Mouse (Mus musculus) limb, embryonic 15.5 days (tissue): ENCODE data around the gene Coq5. TPM values are rescaled to one million over a fixed set of nuclear protein-coding genes. Genes with fewer than 3 reads are reported as not detected.

Experiments
- ATAC-seq: fragments of 200-750 bp; cut with Nextera tagmentation; 2 replicates; pipeline ENCODE4 v1.8.0; 2017; ENCODE audit warnings: low read depth, moderate TSS enrichment; ENCODE audit not compliant: insufficient number of reproducible peaks, low FRiP score, low TSS enrichment
- H3K27ac ChIP-seq: fragments of 300-500 bp; sonication (generic); 2 replicates; pipeline ENCODE4 v1.5.1; 2015; ENCODE audit warnings: moderate library complexity, mild to moderate bottlenecking, inconsistent platforms
- H3K27me3 ChIP-seq: fragments of 300-500 bp; sonication (generic); 2 replicates; pipeline ENCODE4 v1.6.1; 2015; ENCODE audit warnings: inconsistent platforms
- H3K36me3 ChIP-seq: fragments of 300-500 bp; sonication (generic); 2 replicates; pipeline ENCODE4 v1.6.1; 2015; ENCODE audit warnings: inconsistent platforms
- H3K4me1 ChIP-seq: fragments of 300-500 bp; sonication (generic); 2 replicates; pipeline ENCODE4 v1.6.1; 2015; ENCODE audit warnings: inconsistent platforms
- H3K4me2 ChIP-seq: fragments of 300-500 bp; sonication (generic); 2 replicates; pipeline ENCODE4 v1.6.1; 2015; ENCODE audit warnings: mild to moderate bottlenecking, inconsistent platforms
- H3K4me3 ChIP-seq: fragments of 300-500 bp; sonication (generic); 2 replicates; pipeline ENCODE4 v1.5.1; 2015; ENCODE audit warnings: mild to moderate bottlenecking, inconsistent platforms
- H3K9ac ChIP-seq: fragments of 300-500 bp; sonication (generic); 2 replicates; pipeline ENCODE4 v1.6.1; 2015; ENCODE audit warnings: inconsistent platforms
- H3K9me3 ChIP-seq: fragments of 300-500 bp; sonication (generic); 2 replicates; pipeline ENCODE4 v1.6.1; 2016; ENCODE audit warnings: inconsistent platforms
- WGBS: fragments of 180-500 bp; shearing (Covaris S2); methylation state at CpG from one replicate; pipeline ENCODE4 v1.1.7; 2015; 5-methylcytosine and 5-hydroxymethylcytosine counted together
- polyA plus RNA-seq: library from polyadenylated mRNA; unstranded; fragments of >200 nt; fragmentation: Nextera tagmentation; extraction: Ambion mirVana; gene quantifications from 2 replicates; pipeline ENCODE4 v1.2.1, GENCODE M21; 2015

The Coq5 gene
- polyA plus RNA-seq, 1 experiment from 2014 or later, result 36.4 TPM

- peaks cover 56% of the 10 kb centered on the region for H3K36me3 ChIP-seq
- no peak for ATAC-seq
- 84% methylated on average over 11 of the region's 11 CpGs for WGBS
- no peak overlapping the region for H3K27ac ChIP-seq
- no peaks in the 10 kb centered on the region for H3K9me3 ChIP-seq
- no peak overlapping the region for H3K4me3 ChIP-seq
- no peak overlapping the region for H3K9ac ChIP-seq
- no peak overlapping the region for H3K4me2 ChIP-seq
- peaks cover 16% of the 10 kb centered on the region for H3K4me1 ChIP-seq
- peaks cover 1% of the 10 kb centered on the region; the same call in 1 of the 2 replicates for H3K27me3 ChIP-seq
Observed at GRCm38 (mm10) chr5:115240191-115240590, 39.3 kb upstream of the Coq5 start.

- ATAC-seq, result no peak
- Histone ChIP-seq H3K36me3 (peaks cover 69% of the 10 kb centered on the region), H3K4me2 (no peak overlapping the region), H3K9me3 (no peaks in the 10 kb centered on the region), H3K27ac (no peak overlapping the region), H3K4me1 (peaks cover 3% of the 10 kb centered on the region; the same call in 1 of the 2 replicates), H3K27me3 (no peaks in the 10 kb centered on the region), H3K9ac (no peak overlapping the region), H3K4me3 (no peak overlapping the region)
- WGBS, result 59% methylated on average over 1 of the region's 1 CpGs
Observed at GRCm38 (mm10) chr5:115255472-115255871, 24.0 kb upstream of the Coq5 start.

GRCm38 (mm10) chr5:115256909-115257546 lies 22.4 kb upstream of the Coq5 start:
- H3K36me3 ChIP-seq, result peaks cover 58% of the 10 kb centered on the region
- no peaks in the 10 kb centered on the region for H3K9me3 ChIP-seq
- no peak overlapping the region for H3K4me3 ChIP-seq
- no peak for ATAC-seq
- H3K9ac ChIP-seq, result no peak overlapping the region
- H3K4me1 ChIP-seq, result peaks cover 5% of the 10 kb centered on the region; the same call in 1 of the 2 replicates
- 89% methylated on average over 10 of the region's 10 CpGs for WGBS
- H3K27ac ChIP-seq, result no peak overlapping the region
- no peak overlapping the region for H3K4me2 ChIP-seq
- H3K27me3 ChIP-seq, result no peaks in the 10 kb centered on the region

- 77% methylated on average over 6 of the region's 6 CpGs for WGBS
- no peak for ATAC-seq
- no peak overlapping the region for H3K4me2 ChIP-seq
Observed at GRCm38 (mm10) chr5:115260356-115260755, 19.1 kb upstream of the Coq5 start.

DNA sequence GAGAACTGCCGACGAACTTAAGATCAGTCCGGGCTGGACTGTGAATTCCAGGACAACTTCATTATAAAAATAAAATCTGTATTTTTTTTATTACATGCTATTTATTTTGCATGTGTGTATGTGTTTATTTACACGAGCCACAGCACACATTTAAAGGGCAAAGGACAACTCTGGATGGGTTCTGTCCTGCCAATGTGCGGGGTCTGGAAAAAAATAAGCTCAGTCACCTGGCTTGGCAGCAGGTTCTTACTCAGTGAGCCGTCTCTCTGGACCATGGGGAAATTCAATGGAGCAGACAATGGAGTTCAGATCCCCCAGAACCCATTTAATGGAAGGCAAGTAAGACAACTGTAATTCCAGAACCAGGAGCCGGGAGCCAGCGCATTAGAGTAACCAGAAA lies 18.3 kb upstream of the Coq5 start:
- Histone ChIP-seq H3K36me3 (peaks cover 53% of the 10 kb centered on the region), H3K9me3 (no peaks in the 10 kb centered on the region), H3K27ac (no peak overlapping the region), H3K4me2 (no peak overlapping the region), H3K27me3 (no peaks in the 10 kb centered on the region), H3K4me1 (peaks cover 11% of the 10 kb centered on the region), H3K9ac (no peak overlapping the region), H3K4me3 (no peak overlapping the region)
- ATAC-seq, result no peak
- WGBS, result 75% methylated on average over 8 of the region's 8 CpGs

More at GRCm38 (mm10) chr5:115260356-115260755, 19.1 kb upstream of the Coq5 start:
- H3K36me3 ChIP-seq, result peaks cover 61% of the 10 kb centered on the region
- no peaks in the 10 kb centered on the region for H3K9me3 ChIP-seq
- H3K27ac ChIP-seq, result no peak overlapping the region
- H3K4me1 ChIP-seq, result peaks cover 9% of the 10 kb centered on the region
- H3K9ac ChIP-seq, result no peak overlapping the region
- H3K4me3 ChIP-seq, result no peak overlapping the region
- H3K27me3 ChIP-seq, result no peaks in the 10 kb centered on the region

GRCm38 (mm10) chr5:115261880-115262279 lies 17.6 kb upstream of the Coq5 start:
- no peak for ATAC-seq
- 73% methylated on average over 1 of the region's 1 CpGs for WGBS
- Histone ChIP-seq H3K9ac (no peak overlapping the region), H3K9me3 (no peaks in the 10 kb centered on the region), H3K4me2 (no peak overlapping the region), H3K4me1 (peaks cover 18% of the 10 kb centered on the region), H3K36me3 (peaks cover 45% of the 10 kb centered on the region), H3K27me3 (no peaks in the 10 kb centered on the region), H3K27ac (no peak overlapping the region), H3K4me3 (no peak overlapping the region)

GRCm38 (mm10) chr5:115262502-115263291 lies 16.8 kb upstream of the Coq5 start:
- peaks cover 37% of the 10 kb centered on the region for H3K36me3 ChIP-seq
- WGBS, result 89% methylated on average over 14 of the region's 14 CpGs
- H3K9ac ChIP-seq, result no peak overlapping the region

DNA sequence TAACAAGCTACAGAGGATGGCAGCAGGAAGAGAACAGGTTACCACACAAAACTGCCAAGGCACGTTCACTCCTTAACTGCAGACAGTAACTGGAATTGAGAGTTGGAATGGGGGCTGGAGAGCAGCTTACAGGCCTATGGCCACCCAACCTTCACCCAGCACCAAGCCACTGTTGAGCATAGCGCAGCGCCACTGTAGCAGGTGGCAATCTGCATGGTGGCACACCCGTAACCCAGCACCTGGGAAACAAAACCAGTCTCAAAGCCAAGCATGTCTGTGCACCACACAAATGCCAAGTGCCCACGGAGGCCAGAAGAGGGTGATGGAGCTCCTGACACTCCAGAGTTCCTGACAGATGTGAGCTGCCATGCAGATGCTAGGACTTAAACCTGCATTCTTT lies 13.1 kb upstream of the Coq5 start:
- Histone ChIP-seq H3K36me3 (peaks cover 18% of the 10 kb centered on the region; the same call in 1 of the 2 replicates), H3K27me3 (no peaks in the 10 kb centered on the region), H3K4me2 (no peak overlapping the region), H3K4me3 (no peak overlapping the region), H3K9ac (no peak overlapping the region), H3K4me1 (peaks cover 41% of the 10 kb centered on the region), H3K27ac (no peak overlapping the region), H3K9me3 (no peaks in the 10 kb centered on the region)
- 0 out of 2 replicates have a peak, but pooled peaks have one; percentile 52 for ATAC-seq
- 86% methylated on average over 5 of the region's 5 CpGs for WGBS

More at GRCm38 (mm10) chr5:115262502-115263291, 16.8 kb upstream of the Coq5 start:
- H3K27me3 ChIP-seq, result no peaks in the 10 kb centered on the region
- H3K27ac ChIP-seq, result no peak overlapping the region
- ATAC-seq, result no peak
- H3K9me3 ChIP-seq, result no peaks in the 10 kb centered on the region
- no peak overlapping the region for H3K4me2 ChIP-seq
- H3K4me3 ChIP-seq, result no peak overlapping the region
- peaks cover 21% of the 10 kb centered on the region for H3K4me1 ChIP-seq

GRCm38 (mm10) chr5:115266787-115267468 lies 12.5 kb upstream of the Coq5 start:
- Histone ChIP-seq H3K9me3 (no peaks in the 10 kb centered on the region), H3K4me2 (no peak overlapping the region), H3K4me3 (no peak overlapping the region), H3K4me1 (peaks cover 44% of the 10 kb centered on the region), H3K27ac (no peak overlapping the region), H3K9ac (no peak overlapping the region), H3K36me3 (peaks cover 18% of the 10 kb centered on the region; the same call in 1 of the 2 replicates), H3K27me3 (no peaks in the 10 kb centered on the region)
- no peak for ATAC-seq
- 81% methylated on average over 8 of the region's 8 CpGs for WGBS

DNA sequence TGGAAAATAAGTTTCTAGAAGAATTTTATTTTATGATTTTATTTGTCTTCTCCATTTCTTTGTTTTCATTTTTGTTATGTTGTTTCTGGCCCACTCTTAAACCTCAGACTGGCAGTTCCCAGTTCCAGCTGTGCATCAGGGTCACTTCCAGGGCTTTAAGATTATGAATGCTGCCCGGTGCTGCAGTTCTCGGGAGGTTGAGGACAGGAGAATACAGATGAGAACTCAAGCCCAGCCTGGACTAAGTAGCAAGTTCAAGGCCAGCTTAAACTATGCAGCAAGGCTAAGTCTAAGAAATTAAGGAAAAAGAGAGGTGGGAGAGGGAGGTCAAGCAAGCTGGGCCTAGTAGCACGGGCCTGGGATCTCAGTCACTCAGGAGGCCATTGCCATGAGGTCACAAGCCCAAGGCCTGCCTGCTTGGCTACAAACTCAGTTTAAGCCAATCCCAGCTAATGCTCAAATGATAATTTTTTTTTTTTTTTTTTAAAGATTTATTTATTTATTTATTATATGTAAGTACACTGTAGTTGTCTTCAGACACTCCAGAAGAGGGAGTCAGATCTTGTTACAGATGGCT lies 11.9 kb upstream of the Coq5 start:
- no peak for ATAC-seq
- peaks cover 40% of the 10 kb centered on the region for H3K4me1 ChIP-seq
- peaks cover 16% of the 10 kb centered on the region; the same call in 1 of the 2 replicates for H3K36me3 ChIP-seq
- 81% methylated on average over 3 of the region's 3 CpGs for WGBS
- no peaks in the 10 kb centered on the region for H3K27me3 ChIP-seq
- no peak overlapping the region for H3K27ac ChIP-seq
- no peaks in the 10 kb centered on the region for H3K9me3 ChIP-seq
- no peak overlapping the region for H3K4me2 ChIP-seq
- no peak overlapping the region for H3K9ac ChIP-seq
- H3K4me3 ChIP-seq, result no peak overlapping the region

DNA sequence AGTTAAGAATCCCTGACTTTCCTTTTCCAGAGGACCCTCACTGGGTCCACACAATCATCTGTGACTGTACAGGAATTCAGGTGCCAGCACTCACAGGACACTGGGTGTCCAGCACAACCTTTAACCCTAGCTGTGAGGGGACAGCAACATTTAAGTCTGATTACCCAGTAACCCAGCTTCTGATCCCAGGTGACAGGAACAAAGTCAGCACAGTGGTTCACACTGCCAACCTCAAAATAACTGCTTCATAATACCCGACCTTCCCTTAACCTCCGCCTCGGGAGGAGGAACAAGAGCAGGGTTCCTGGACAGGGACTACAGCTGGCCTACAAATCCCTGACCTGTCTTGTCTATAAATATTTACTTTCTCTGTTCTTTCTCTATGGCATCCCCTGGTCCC lies 11.2 kb upstream of the Coq5 start:
- no peaks in the 10 kb centered on the region for H3K9me3 ChIP-seq
- H3K4me3 ChIP-seq, result no peak overlapping the region
- H3K27me3 ChIP-seq, result no peaks in the 10 kb centered on the region
- H3K4me1 ChIP-seq, result peaks cover 43% of the 10 kb centered on the region
- 55% methylated on average over 3 of the region's 3 CpGs for whole genome bisulfite sequencing
- no peak overlapping the region for H3K27ac ChIP-seq
- H3K36me3 ChIP-seq, result peaks cover 10% of the 10 kb centered on the region; the same call in 1 of the 2 replicates
- H3K9ac ChIP-seq, result no peak overlapping the region
- no peak for ATAC-seq
- no peak overlapping the region for H3K4me2 ChIP-seq
